Mouse (Mus musculus) frontal cortex, adult 2 months (tissue): ENCODE measurements at regions not wholly inside any gene's neighbourhood (a gene's known extent, or its start where the extent isn't known, plus 50 kb on each side); places are given as distances from the start of the nearest gene placed in this dataset.
A peak's percentile ranks its signal among the peaks of the same experiment; 100 is the strongest.

Experiments
- DNase-seq, 2 experiments: peaks; one replicate each; pipeline ENCODE4 v3.0.0; 2022; ENCODE audit warnings: low spot score in 1 of 2; ENCODE audit errors: extremely low spot score in 1 of 2

DNA sequence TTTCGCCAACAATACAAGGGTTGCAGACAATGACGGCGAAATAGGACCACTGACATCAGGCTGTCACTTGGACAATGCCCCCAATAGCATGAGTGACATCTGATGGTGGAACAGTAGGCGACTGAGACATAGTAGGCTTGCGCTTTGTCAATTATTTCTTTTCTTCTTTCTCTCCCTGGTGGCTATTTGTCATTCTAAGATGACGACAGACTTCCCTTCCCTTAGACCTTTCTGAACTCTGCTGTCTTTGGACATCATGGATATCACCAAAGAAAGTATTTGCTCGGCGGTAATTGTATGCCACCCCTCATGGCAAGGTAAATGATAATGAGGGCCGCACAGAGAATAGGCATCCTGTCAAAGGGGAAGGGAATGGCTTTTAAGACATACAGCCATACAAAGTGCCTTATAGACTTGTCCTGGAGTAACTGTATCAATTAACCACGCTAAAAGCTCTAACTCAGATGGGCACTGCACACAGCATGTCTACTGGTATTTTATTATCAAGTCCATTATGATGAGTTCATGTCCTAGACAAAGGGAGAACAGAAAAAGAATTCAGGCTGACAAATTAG lies 305.0 kb upstream of the Adgrl2 start:
- DNase-seq: no peak

DNA sequence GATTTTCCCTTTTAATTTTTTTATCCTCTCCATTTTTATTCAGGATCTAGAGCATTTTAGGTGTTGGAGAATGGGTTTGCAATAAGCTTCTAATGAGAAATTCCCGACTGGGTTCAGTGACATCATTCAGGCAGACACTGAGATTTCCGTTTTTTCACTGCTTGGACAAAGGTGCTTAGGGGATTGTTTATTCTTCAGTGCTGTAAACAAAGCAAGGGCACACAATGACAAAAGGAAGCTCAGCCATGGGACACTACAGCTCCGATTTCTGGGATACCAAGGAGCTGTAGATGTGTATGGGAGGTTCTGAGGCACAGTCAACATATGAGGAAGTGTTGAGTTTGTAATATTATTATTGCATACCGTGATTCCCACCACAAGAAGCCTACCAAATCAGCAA lies 304.1 kb upstream of the Adgrl2 start:
- DNase-seq: no peak

DNA sequence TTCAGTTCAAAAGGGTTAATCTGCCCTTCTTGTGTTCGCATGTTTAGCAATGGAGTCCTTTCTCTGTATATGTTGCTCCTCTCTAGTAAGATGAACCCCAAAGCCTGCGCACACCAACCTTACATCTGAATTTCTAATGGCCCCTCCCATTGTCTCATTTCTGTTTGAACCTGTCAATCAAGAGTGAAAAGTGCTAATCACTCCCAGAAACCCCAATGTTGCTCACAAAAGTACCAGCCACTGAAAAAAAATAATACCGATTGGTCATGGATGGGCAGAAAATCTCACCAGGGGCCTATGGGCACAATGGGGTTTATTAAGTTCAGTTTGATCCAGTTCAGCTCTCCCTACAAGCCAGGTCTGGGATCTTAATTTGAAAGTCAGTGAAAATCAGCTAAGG lies 302.1 kb upstream of the Adgrl2 start:
- DNase-seq: no peak

DNA sequence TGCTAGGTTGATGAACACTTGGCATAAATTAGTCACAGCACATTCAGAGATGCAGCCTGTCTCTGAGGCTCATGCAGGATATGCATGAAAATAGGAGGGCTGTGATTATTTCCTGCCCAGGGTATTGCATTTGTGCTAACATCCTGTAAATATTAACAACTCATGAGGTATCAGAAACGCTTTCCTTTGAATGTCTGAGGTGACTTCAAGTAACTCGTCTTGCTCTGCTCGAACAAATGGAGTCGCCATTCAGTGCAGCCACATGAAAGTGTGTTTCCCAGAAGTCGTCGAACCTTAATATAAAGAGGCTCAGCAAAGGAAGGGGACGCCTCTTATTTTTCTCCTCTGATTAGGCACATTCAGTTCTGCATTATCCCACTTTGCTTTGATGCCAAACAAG lies 301.1 kb upstream of the Adgrl2 start:
- no peak for DNase-seq

DNA sequence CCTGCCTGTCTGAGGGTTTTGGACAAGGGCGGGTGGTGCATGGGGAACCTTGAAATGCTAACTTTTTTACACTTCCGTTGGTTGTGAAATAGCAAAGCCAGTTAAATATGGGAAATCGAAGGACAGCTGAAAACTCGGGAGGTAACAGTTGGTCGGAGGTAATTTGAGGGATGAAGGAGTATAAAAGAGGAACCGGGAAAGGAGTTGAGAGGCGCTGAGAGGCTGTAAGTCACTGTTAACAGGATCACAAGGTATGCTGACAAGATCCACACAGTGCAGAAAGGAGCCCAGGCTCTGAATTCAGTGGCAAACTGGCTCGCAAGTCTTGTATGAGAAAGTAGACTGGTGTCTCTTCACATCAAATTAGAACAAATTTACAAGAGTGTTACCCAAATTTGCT lies 299.9 kb upstream of the Adgrl2 start:
- DNase-seq: no peak

DNA sequence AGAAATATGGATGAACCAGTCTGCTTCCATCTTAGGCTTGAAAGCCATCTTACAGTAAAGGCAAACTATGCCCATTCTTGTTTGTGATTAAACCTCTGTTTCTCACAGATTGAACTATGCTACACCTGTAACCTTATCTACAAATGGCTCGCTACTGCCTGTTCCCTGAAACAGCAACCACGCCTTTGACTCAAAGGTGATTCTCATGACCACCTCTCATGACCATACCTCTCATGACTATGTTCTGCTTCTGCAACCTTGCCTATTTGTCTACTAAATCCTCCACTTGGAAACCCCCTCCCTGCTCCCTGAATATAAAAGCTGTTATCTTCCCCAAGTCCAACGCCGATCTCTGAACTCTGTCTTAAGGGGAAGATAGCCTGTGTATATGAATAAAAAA lies 296.7 kb upstream of the Adgrl2 start:
- no peak for DNase-seq

DNA sequence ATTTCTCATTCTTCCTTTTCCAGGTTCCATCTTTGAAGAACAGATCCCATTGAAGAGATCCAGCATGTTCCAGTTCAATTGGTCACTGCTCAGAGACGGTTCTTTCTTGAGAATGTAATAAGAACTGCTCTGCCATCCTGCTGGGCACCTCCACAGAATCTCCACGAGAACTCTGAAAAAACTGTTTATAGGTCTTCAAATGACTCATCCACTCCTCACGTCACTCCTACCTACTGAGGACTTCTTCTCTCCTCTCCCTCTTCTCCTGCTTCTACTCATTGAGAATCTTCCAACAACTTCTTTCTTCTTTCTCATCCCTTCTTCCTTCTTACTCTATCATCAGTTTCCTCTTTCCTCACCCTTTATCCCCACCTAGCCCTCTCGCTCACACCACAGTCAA lies 294.6 kb upstream of the Adgrl2 start:
- DNase-seq: no peak

DNA sequence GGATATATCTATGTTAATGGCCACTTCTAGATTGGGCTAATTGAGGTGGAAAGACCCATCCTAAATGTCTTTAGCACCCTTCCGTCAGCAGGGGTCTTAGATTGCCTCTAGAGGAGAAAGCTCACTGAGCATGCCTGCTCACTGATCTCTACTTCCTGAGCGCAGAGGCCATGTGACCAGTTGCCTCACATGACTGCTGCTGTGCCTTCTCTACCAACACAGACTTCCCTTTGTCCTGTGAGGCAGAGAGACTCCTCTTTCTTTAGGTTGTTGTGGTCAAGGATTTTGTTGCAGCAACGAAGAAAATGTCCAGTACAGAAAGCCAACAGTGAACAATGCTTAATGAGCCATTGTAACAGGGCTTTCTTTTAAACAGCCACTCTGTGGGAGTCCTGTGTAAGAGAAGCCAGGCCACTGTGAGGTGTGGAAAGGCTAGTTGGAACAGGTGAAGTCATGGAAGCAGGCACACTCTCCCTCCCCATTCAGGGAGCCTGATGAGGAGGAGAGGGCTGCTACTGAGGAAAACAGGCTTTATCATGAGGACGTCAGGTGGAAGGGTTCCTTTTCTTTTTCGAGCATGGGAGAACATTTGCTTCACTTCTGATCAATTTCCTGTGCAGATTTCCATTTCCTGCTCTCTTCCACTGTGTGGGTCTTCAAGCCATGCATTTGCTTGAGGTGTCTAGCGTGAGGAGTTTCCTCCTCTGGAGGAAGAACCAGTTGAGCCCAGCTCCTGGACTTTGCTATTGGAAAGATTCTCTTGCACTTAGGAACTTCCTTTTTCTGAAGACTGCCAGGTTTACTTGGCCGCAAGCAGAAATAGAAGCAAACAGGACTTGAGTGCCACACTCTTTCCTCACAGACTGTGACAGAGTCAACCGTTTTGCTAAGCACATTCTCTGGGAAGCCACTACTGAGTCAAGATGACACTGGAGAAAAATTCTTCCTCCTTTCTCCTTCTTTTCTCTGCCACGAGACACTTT lies 290.7 kb upstream of the Adgrl2 start:
- DNase-seq: no peak

DNA sequence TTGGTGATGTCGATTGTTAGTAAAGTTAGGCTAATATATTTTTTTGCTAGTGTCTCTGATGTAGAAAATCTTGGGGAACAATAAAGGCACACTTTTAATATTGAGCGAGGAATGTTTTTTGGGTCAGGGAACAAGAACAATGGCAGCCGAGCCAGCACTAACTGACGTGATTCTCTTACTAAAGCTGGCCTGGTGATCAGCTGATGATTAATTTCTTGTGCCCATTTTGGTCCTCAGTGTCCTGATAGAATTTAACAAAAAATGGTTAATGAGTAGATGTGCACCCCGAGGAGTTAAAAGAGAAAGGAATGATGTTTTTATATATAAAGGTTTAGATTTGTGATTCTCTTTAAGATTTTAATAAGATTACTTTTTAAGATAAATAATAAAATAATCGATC lies 289.0 kb upstream of the Adgrl2 start:
- no peak for DNase-seq

DNA sequence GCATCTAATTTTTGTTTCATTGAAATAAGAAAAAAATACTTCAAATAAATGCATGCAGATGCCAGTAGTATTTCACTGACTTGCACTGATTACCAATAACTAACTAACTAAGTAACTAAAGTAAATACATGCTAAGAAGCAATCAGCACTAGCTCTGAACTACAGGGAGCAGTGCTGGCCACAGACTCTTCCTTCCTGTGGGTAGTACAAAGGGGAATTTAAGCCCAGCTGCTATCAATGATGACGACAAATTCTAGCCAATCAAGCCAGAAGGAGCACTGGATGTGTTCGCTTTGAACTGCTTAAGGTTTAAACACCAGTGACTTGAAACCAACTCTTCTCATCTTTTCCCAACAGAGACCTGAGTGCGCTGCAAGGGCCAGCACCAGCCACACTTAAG lies 287.5 kb upstream of the Adgrl2 start:
- no peak for DNase-seq

DNA sequence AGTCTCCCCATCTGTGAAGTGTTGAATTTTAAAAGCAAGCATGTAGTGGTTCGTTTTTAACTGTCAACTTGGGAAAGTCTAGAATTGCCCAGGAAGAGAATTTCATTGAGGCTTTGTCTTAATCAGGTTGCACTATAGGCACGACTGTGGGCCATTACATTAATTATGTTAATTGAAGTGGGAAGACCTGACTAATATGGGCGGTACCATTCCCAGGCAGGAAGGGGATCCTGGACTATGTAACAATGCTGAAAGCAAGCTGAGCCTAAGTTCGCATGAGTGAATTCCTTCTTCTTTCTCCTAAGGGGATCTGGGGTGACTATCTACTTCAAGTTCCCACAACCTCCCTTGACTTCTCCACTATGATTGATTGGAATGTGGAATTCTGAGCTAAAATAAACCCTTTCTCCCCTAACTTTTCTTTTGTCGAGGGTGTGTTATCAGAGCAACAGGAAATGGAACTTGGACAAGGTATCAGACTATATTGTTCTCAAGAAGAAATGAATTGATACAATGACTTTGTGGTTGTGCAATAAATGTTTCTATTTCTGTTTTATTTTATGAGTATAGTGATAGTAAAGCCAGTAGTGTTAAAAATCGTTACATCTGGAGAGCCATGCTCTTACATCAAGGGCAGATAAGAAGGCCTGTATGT lies 285.2 kb upstream of the Adgrl2 start:
- no peak for DNase-seq

DNA sequence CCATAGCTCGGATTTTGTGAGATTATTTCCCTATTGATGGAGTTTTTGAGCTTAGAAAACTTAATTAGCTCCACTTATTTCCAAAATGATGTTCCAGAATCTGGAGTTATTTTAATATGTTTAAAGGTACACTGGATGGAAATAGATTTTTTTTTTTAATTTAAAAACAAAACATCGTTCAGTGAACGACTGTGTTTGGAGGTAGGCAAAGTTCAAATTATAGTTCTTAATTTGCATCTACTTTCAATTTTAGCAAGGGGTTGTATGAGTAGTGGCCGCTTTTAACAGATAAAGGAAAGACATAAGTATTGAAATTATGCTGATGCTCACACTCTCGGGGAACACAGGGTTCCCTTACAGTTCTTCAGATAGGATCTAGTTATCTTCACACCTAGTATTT lies 284.6 kb upstream of the Adgrl2 start:
- no peak for DNase-seq

DNA sequence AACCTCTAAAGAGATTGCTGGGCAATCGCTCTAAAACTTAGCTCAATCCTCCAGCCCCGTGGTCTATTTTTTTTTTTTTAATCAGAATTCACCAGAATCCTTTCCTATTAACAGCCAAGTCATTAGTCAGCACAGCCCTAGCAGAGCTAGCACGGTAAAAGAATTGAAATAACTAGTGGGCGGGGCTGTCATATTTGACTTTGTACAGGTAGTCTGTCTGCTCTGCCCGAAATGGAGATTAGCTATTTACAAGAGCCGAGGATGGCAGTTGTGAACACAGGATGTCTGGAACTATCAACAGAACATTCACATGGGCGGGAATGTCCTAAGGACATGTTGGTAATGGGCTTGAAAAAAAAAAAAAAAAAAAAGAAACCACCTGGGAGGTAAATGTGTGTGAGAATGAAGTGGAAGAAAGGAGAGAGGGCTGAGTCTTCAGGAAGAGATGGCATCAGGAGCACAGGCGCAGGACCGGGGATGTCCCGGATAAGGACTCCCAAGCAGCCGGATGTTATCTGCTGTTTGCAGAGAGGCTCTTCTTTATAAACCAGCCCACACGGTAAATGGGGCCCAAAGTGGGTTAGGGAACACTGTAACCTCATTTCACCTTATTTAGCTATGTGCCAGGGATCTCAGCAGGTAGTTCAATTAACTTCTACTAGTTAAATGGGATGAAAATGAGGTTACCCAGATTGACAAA lies 283.8 kb upstream of the Adgrl2 start:
- DNase-seq: no peak

DNA sequence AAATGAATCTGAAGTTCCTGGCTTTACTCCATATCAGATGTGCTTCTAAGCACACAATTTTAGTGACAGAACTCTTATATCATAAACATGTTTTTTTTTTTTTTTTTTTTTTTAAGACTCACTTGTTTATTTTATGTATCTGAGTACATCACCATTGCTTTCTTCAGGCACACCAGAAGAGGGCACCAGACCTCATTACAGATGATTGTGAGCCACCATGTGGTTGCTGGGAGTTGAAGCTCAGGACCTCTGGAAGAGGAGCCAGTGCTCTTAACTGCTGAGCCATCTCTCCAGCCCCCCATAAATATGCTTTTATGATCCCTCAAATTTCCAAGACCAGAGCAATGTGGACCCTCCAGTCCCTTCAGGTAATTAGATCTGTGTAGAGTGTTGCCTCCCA lies 280.1 kb upstream of the Adgrl2 start:
- DNase-seq: no peak

DNA sequence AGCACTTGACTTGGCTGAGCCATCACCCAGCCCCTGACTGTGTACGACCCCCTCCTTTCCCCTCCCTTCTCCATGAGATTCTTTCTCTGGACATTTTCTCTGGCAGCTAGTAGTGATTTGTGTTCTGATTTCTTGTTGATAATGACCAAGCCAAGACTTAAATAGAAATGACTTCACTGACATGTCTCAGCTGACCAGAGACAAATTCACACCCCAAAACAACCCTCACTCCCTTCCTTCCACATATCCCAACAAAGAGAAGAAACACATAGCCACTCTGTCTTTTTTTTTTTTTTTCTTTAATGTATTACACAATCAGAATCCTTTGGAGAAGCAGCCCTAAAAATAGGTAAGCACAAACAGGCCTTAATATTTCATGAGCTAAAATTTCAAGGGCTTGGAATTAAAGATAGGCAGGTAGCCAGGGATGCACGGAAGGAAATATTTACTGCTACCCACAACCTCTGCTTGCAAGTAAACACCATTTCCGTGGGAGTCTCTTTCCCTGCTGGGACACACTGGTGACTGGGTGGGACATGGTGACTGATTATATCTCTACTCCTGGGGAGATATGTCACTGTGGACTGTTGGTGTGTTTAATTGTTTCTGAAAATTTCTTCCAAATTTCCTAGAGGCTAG lies 272.1 kb upstream of the Adgrl2 start:
- DNase-seq: no peak

DNA sequence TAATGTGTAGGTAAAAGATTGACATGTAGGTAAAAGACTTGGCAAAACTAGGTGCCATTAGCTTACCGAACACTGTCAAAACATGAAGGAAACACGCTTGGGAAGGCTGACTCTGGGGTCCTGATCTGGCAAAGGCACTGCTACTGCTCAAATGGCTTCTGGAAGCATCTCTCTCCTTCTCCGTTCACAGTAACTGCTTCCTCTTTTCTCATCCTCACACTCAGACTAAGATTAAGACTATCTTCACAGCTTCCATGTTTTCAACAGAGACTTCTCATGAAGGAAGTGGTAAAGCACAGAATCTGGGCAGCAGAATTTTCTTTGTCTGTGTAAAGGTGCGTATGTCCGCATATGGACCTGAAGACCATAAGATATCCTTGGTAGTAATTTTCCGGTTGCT lies 271.4 kb upstream of the Adgrl2 start:
- no peak for DNase-seq

DNA sequence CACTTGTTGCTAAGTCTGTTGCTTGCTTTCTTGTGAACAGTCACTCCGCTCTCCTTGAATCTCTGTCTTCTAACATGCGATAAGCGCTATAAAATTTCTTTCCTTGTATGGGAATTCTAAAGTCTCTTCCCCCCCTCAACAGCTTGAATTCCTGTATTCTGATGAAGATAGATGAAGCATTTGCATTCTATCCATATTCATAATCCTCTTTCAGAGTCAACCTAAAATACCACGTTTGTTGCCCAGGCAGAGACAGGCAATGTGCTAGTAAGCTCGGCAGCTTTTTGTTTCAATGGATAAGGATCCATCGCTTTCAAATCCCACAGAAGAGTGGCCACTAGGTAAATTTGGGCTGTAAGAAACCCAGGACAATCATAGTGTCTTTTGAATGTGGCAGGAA lies 268.5 kb upstream of the Adgrl2 start:
- peak in 1 of 2 experiments; percentile 45 for DNase-seq

DNA sequence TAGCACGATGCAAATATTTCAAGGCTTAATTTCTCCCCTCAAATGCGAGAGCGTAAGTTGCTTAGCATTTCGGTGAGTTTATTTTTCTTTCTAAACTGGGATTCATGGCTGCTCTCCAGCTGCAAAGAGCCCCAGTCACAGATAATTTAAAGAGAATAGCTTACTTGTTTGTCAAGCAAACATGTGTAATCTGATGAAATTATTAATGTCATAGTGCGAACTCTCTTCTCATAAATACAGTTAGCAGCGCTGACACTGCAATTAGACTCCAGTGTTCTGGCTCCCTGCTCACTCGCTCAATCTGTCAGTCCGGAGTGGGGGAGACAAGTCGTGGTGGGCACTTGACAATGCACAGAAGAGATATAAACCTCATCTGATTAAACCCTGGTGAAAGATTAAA lies 266.5 kb upstream of the Adgrl2 start:
- DNase-seq: no peak

DNA sequence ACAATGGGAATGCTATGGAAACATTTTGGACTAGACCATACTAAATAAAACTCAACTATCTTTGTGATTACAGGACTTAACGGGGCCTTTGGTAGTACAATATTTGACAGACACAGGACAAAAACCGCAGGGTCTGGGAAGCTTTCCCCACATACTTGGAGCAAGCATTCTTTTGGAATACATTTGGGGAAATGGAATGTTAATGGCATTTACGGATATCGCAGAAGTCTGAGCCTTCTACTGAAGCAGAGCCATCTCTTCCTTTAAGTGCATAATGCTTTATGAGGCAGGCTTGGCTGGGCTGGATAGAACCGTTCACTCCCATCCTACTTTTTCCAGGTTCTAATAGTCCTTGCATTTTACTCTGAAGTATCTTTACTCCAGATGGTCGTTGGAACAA lies 262.7 kb upstream of the Adgrl2 start:
- DNase-seq: no peak

DNA sequence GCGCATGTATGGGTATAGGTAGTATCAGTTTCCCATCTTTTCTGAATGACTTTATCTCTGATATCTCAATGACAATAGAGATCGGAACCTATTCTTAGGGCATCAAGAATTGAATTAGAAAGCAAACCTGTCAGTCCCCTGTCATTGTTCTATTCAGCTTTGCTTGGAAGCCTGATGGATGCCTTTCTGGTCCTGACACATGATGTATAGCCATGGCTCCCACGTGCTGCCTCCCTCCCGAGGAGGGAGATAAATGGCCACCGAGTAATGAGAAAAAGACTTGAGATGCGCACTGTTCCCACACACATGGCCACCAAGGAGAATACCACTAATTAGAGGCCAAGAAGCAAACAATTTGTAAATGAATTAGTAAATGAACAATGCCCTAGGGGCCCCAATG lies 261.8 kb upstream of the Adgrl2 start:
- no peak for DNase-seq

DNA sequence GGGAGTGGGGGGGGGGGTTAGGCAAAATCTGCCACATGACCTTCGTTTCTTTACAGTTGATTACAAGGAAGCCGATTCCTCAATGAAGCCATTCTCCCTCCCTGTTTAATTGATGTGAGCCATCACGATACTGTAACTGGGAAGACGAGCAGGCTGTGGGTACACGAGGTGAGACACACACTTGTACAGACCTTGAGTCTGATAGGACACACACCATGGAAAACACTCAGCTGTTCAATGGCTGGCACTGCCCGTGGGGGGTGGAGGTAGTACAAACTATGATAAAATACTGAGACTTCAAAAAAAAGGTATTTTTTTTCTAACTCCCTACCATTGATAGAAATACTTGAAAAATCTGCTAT lies 257.3 kb upstream of the Adgrl2 start:
- no peak for DNase-seq
